Mouse (Mus musculus) left cerebral cortex, adult 6 months (tissue): Measurements from ENCODE around the gene Cpsf2. TPM values are rescaled to one million over a fixed set of nuclear protein-coding genes. Genes with fewer than 3 reads are reported as not detected.

Experiments used
- long read RNA-seq, 2 experiments: library from polyadenylated mRNA; unstranded; transcript quantifications; one replicate each; pipeline ENCODE4 v2.0.0; 2019 to 2020
- polyA plus RNA-seq: library from polyadenylated mRNA; unstranded; fragments of <200 nt; fragmentation: Nextera tagmentation; gene quantifications from 2 replicates; pipeline ENCODE4 v1.2.3, GENCODE M21; 2021

The Cpsf2 gene
- polyA plus RNA-seq, result 9.6 and 11.2 TPM in 2 replicates
- long read RNA-seq, experiment 1, full-length matches to known transcripts, result 92 of 122 reads
- long read RNA-seq, experiment 1, partial matches to known transcripts, result 22 of 122 reads
- long read RNA-seq, experiment 1, other reads (novel, unspliced or antisense), result 8 of 122 reads
- long read RNA-seq, experiment 2, full-length matches to known transcripts, result 13 of 39 reads
- long read RNA-seq, experiment 2, partial matches to known transcripts, result 13 of 39 reads
- long read RNA-seq, experiment 2, other reads (novel, unspliced or antisense), result 13 of 39 reads

DNA sequence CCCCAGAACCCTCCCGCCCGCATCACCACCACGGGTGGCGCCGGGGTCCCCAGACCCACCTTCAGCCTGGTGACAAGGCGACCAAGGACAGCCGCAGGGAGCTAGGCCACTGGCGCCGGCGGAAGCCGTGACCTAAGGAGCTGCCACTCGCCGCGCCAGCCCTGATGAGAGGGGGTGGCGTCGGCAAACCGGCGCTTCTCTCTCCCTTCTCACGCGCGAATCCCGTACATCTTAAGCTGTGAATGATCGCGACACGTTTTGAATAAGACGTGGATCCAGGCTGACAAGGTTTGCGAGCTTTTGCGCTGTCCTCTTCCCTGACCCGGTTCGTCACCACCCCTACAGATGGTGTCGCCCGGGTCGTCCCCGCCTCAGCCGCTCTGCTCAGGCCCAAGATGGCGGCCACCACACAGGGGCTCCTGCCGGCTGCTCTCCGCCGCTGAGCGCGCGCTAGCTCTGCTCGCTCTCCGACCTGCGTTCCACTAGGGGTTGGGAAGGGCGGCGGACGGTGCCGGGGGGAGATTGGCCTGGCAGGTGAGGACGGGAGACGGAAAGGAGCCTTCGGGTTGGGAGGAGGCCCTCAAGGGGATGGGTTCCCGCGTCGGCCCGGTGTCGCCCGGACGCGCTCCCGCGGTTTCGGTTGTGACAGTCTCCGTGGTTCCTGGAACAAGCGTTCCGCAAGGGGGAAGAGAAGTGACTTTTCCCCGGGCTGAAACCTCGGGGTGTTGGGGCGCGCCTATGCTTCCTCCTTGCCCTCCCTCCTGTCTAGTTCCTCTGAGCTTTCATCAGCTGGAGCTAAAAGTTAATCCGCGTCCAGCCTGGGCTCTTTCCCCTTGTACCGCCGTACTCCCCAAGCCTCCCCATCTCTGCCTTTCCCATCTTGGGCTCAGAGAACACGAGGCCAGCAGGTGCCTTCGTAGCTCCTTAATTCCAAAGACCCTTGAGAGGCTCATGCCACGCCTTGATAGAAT, at the start of gene Cpsf2:
Gene Cpsf2 (plus strand): TSS at position 388 of the 971 bp plus-strand sequence.

DNA sequence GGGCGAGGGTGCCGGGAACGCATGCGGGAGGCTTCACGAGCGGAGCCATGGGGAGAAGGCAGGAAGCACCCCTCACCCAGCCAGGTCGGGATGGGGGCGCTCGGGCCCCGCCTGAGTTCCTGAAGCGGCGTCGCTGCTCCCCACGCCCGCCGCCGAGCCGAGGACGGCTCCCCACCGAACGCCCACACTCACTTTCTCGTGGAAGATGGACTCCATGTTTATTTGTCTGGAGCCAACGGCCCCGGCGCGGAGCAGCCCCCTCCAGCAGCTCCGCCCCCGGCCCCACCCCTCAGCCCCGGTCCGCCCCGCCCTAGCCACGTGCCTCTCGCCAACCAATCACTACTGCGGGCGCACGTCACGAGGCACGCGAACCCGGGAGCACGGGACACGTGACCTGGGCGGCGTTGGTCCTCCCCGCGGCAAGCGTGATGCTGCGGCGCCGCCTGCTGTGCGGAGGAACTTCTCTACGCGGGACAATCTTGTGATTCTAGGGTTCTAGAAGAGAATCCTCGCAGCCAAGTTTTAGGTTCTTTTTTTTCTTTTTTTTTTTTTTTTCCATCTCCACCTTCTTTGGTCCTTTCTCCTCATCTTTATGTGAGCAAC, 17.7 kb upstream of the Cpsf2 start, which contains the start of gene Atxn3:
Gene Atxn3 (minus strand): TSS at position 305 of the 603 bp plus-strand sequence.

Other genes starting within 250 kb of the Cpsf2 start
- 6.3 and 6.5 TPM in 2 replicates for gene Fbln5, start 156.9 kb upstream of the Cpsf2 start, polyA plus RNA-seq
- gene Trip11, start 62.7 kb upstream of the Cpsf2 start, polyA plus RNA-seq, result 15.0 and 21.5 TPM in 2 replicates
- gene Atxn3, start 17.7 kb upstream of the Cpsf2 start, polyA plus RNA-seq, result 5.1 and 10.1 TPM in 2 replicates
- 9.3 and 12.2 TPM in 2 replicates for gene Slc24a4, start 152.7 kb downstream of the Cpsf2 start, polyA plus RNA-seq